Mouse (Mus musculus) stomach, postnatal 0 days (tissue): ENCODE measurements around the gene Dpm1. TPM values are rescaled to one million over a fixed set of nuclear protein-coding genes. Genes with fewer than 3 reads are reported as not detected.

Experiments
- ATAC-seq: fragments of 200-750 bp; cut with Nextera tagmentation; 2 replicates; pipeline ENCODE4 v1.8.0; 2017; ENCODE audit not compliant: low FRiP score, low TSS enrichment
- DNase-seq: peaks from one replicate; pipeline ENCODE4 v3.0.0-alpha.2; 2016; ENCODE audit warnings: low spot score
- H3K27ac ChIP-seq: fragments of 300-500 bp; sonication (generic); replicated peaks from 2 replicates; pipeline ENCODE4 v1.5.1; 2014; ENCODE audit warnings: mild to moderate bottlenecking, control low read depth
- H3K27me3 ChIP-seq: fragments of 300-500 bp; sonication (generic); 2 replicates; pipeline ENCODE4 v1.6.1; 2014; ENCODE audit warnings: low read length; ENCODE audit not compliant: control insufficient read depth, insufficient read depth
- H3K36me3 ChIP-seq: fragments of 300-500 bp; sonication (generic); 2 replicates; pipeline ENCODE4 v1.6.1; 2014; ENCODE audit warnings: low read length, mixed read lengths; ENCODE audit not compliant: control insufficient read depth, insufficient read depth
- H3K4me1 ChIP-seq: fragments of 300-500 bp; sonication (generic); replicated peaks from 2 replicates; pipeline ENCODE4 v1.6.1; 2014; ENCODE audit warnings: antibody characterized with exemption; ENCODE audit not compliant: control insufficient read depth, insufficient read depth
- H3K4me2 ChIP-seq: fragments of 300-500 bp; sonication (generic); replicated peaks from 2 replicates; pipeline ENCODE4 v1.6.1; 2014; ENCODE audit warnings: low read depth, mild to moderate bottlenecking, control low read depth, moderate library complexity
- H3K4me3 ChIP-seq: fragments of 300-500 bp; sonication (generic); 2 replicates; pipeline ENCODE4 v1.5.1; 2014; ENCODE audit warnings: low read depth, low read length, control low read depth
- H3K9ac ChIP-seq: fragments of 300-500 bp; sonication (generic); 2 replicates; pipeline ENCODE4 v1.6.1; 2014; ENCODE audit warnings: mild to moderate bottlenecking, low read length, control low read depth, mixed read lengths
- H3K9me3 ChIP-seq: fragments of 300-500 bp; sonication (generic); 2 replicates; pipeline ENCODE4 v1.6.1; 2016; ENCODE audit warnings: low read length; ENCODE audit not compliant: control insufficient read depth
- CTCF ChIP-seq: IDR thresholded peaks from 2 replicates; pipeline ENCODE4 v1.5.1; 2016; ENCODE audit warnings: antibody characterized with exemption, low read depth, mild to moderate bottlenecking, moderate library complexity
- EP300 ChIP-seq: optimal IDR thresholded peaks from 2 replicates; pipeline ENCODE3; 2016; ENCODE audit warnings: antibody characterized with exemption
- WGBS: fragments of 180-500 bp; shearing (Covaris S2); extraction: QIAGEN DNeasy Blood & Tissue Kit; methylation state at CpG from one replicate; pipeline ENCODE4 v1.1.7; 2014; 5-methylcytosine and 5-hydroxymethylcytosine counted together
- polyA plus RNA-seq: library from polyadenylated mRNA; unstranded; fragments of >200 nt; fragmentation: Nextera tagmentation; extraction: Ambion mirVana; gene quantifications from 2 replicates; pipeline ENCODE4 v1.2.1, GENCODE M21; 2015

Gene Dpm1
- polyA plus RNA-seq, 1 experiment from 2014 or later: 138 TPM

GRCm38 (mm10) chr2:168259046-168259445 is 28.7 kb upstream of the Dpm1 start:
- ATAC-seq: no peak
- H3K4me1 ChIP-seq: no peaks in the 10 kb centered on the region
- no peaks in the 10 kb centered on the region for H3K9me3 ChIP-seq
- H3K27me3 ChIP-seq: no peaks in the 10 kb centered on the region
- no peak overlapping the region for H3K4me2 ChIP-seq
- H3K27ac ChIP-seq: no peak overlapping the region
- H3K4me3 ChIP-seq: no peak overlapping the region
- no peak overlapping the region for H3K9ac ChIP-seq
- no peaks in the 10 kb centered on the region for H3K36me3 ChIP-seq
- WGBS: 90% methylated on average over 8 of the region's 8 CpGs
- TF ChIP-seq EP300: no peak
- TF ChIP-seq CTCF: no peak
- DNase-seq: no peak

GRCm38 (mm10) chr2:168257188-168257587 is 26.8 kb upstream of the Dpm1 start:
- no peaks in the 10 kb centered on the region for H3K4me1 ChIP-seq
- ATAC-seq (no peak), DNase-seq (no peak)
- no peak overlapping the region for H3K9ac ChIP-seq
- H3K27me3 ChIP-seq: no peaks in the 10 kb centered on the region
- H3K4me3 ChIP-seq: no peak overlapping the region
- H3K4me2 ChIP-seq: no peak overlapping the region
- 81% methylated on average over 4 of the region's 4 CpGs for WGBS
- H3K36me3 ChIP-seq: no peaks in the 10 kb centered on the region
- no peak overlapping the region for H3K27ac ChIP-seq
- H3K9me3 ChIP-seq: no peaks in the 10 kb centered on the region
- TF ChIP-seq CTCF: no peak

GRCm38 (mm10) chr2:168256506-168256905 is 26.1 kb upstream of the Dpm1 start:
- Histone ChIP-seq H3K27ac (no peak overlapping the region), H3K9ac (no peak overlapping the region), H3K4me2 (no peak overlapping the region), H3K36me3 (no peaks in the 10 kb centered on the region), H3K4me3 (no peak overlapping the region), H3K27me3 (no peaks in the 10 kb centered on the region), H3K4me1 (no peaks in the 10 kb centered on the region), H3K9me3 (no peaks in the 10 kb centered on the region)
- ATAC-seq (no peak), DNase-seq (no peak)
- TF ChIP-seq CTCF (no peak), EP300 (no peak)
- WGBS: 49% methylated on average over 3 of the region's 3 CpGs

- Histone ChIP-seq H3K9me3 (no peaks in the 10 kb centered on the region), H3K27ac (no peak overlapping the region), H3K27me3 (no peaks in the 10 kb centered on the region), H3K4me2 (no peak overlapping the region), H3K4me3 (no peak overlapping the region), H3K36me3 (no peaks in the 10 kb centered on the region), H3K4me1 (no peaks in the 10 kb centered on the region), H3K9ac (no peak overlapping the region)
- 32% methylated on average over 7 of the region's 7 CpGs for WGBS
- ATAC-seq: no peak
- no peak for TF ChIP-seq EP300
- no peak for TF ChIP-seq CTCF
- DNase-seq: no peak
Measured at GRCm38 (mm10) chr2:168253822-168254221, 23.4 kb upstream of the Dpm1 start.

- Histone ChIP-seq H3K4me1 (no peaks in the 10 kb centered on the region), H3K27ac (no peak overlapping the region), H3K36me3 (no peaks in the 10 kb centered on the region), H3K9me3 (no peaks in the 10 kb centered on the region), H3K4me3 (no peak overlapping the region), H3K4me2 (no peak overlapping the region), H3K9ac (no peak overlapping the region), H3K27me3 (no peaks in the 10 kb centered on the region)
- peak; percentile 65 for DNase-seq
- TF ChIP-seq CTCF (peak; percentile 77), EP300 (no peak)
- ATAC-seq: peak; percentile 30; the same call in 1 of the 2 replicates
- 14% methylated on average over 16 of the region's 16 CpGs for WGBS
Measured at GRCm38 (mm10) chr2:168252639-168253292, 22.4 kb upstream of the Dpm1 start.

GRCm38 (mm10) chr2:168250270-168250669 is 19.9 kb upstream of the Dpm1 start:
- DNase-seq (peak; percentile 85), ATAC-seq (peak; percentile 60; the same call in 1 of the 2 replicates)
- TF ChIP-seq EP300: no peak
- TF ChIP-seq CTCF: peak; percentile 95
- Histone ChIP-seq H3K9me3 (no peaks in the 10 kb centered on the region), H3K27me3 (no peaks in the 10 kb centered on the region), H3K4me2 (no peak overlapping the region), H3K27ac (no peak overlapping the region), H3K4me3 (no peak overlapping the region), H3K36me3 (no peaks in the 10 kb centered on the region), H3K4me1 (no peaks in the 10 kb centered on the region), H3K9ac (no peak overlapping the region)
- 17% methylated on average over 8 of the region's 8 CpGs for WGBS
